Mouse (Mus musculus) urinary bladder, adult 2 months (tissue): ENCODE measurements at regions not wholly inside any gene's neighbourhood (a gene's known extent, or its start where the extent isn't known, plus 50 kb on each side); places are given as distances from the start of the nearest gene placed in this dataset.

ENCODE experiments used
- DNase-seq: peaks from one replicate; pipeline ENCODE4 v3.0.0; 2022; ENCODE audit warnings: low spot score

DNA sequence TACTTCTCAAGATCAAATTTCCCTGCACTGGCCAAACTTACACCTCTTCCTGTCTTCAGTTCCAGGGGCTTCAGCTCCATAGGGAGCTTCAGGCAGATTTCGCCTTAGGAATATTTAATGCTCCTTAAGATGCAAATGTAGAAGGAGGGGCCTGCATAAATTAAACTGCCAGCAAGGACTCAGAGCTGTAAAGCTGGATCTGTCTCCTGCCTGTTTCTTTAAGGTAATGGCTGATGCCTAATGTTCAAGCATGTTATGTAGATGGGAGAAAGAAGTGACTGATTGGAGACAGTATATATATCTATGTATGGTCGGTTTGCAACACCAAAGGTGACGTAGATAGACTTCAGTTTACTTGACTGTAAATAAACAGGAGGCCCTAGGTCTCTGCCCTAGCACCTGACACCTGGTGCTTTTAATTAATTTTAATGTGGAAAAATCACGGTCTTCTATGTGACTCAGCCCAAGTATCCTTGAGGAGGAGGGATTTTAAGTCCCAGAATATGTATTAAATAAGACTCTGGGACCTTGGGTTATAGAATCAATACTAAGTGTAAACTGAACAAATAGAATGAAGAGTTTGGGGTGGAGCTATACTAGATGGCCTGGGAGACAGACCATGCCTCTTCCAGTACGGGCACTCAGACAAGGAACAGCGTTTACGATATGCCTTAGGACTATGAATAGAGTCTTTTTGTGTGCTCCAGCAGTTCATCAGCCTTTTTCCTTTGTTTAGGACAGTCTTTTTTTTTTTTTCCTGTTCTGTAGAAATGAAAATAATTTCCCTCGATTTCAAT lies 651.7 kb upstream of the Lmcd1 start:
- no peak for DNase-seq

DNA sequence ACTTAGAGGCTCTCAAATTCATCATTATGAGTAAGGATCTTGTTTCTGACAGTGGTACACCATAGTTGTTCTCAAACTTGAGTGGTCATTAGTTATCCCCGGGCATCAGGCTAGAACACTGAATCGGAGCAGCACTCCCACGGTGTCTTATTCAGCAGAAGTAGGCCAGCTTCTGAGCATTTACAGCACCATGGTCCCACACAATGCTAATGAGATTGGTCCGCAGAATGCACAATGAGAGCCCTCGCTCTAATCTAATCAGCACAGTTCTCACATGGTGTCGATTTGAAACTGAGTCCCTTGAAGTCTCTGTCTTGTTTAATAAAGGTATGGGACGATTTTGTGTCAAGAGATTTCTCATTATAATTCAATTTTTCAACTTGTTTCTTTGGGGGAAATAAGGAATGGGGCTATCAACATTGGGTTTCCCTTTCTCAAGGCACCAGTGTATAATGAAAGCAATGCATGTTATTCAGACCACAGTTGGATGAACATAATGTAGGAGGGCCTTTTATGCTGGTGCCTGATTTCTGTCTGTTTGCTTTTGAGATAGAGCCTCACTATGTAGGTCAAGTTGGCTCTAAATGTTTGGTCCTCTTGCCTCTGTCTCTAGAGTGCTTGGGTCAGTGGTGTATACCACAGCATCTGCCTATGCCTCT lies 650.9 kb upstream of the Lmcd1 start:
- DNase-seq: no peak

DNA sequence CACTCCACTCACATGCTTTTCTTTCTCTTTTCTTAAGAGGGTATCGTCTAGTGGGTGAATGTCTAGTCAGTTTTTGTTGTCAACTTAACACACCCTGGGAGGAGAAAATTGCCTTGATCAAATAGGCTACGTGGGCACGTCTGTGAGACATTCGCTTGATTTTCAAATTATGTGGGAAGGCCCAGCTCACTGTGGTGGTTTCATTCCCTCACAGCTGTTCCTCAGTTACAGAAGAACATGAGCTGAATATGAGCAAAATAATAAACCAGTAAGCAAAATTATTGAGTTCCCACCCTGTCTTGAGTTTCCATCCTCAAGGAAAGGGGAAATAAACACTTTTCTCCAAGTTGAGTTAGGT lies 650.4 kb upstream of the Lmcd1 start:
- DNase-seq: no peak

DNA sequence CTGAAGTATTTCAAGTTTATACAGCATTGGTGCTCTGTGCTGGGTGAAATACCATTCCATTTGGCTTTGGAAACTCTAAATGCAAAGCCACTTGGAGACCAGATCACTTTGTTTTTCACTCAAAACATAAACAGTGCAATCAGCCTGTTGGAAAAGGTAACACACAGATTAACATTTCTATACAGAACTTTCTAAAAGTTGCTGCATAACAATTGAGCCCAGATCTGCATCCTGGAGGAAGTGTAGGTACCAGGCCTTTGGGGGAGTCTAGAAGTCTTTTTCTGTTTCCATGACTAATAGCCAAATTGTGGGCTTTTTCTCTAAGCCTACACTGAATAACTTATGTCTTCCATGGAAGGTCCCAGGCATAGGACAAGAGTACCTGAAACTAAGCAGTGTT lies 648.1 kb upstream of the Lmcd1 start:
- DNase-seq: no peak

DNA sequence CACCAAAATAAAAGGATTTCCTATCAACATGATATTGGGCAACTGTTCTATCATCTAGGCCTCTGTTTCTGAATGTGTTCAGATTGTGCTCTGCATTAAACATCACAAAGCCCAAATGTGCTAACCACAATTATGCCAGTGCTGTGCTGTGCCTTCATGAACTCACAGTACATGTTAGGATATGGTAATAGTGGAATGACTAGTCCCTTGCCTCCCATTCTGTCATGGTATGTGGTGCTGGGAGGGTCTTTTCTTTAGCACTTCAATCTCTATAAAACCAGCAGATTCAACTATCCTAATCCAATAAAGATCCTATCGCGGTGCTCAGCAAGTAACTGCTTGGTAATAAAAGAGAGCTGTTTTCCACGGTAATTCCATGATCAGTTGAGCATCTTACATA lies 620.8 kb upstream of the Lmcd1 start:
- no peak for DNase-seq

DNA sequence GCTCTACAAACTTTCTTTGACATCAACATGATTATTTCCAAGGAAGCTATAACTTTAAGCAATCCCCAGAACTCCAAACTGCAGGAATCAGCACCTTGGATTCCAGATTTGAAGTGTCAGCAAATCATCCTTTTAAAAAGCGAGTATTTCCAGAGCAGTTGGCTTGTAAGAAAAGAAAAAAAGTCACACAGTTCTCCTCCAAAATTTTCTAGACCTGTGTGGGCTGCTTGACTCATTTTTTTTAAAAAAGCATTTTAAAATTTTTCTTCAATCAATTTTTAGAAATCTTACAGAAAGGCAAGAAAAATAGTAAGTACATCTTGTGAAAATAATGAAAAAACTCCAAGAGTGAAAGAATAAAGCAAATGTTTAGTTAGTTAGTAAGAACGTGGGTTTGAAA lies 613.6 kb upstream of the Lmcd1 start:
- DNase-seq: no peak

DNA sequence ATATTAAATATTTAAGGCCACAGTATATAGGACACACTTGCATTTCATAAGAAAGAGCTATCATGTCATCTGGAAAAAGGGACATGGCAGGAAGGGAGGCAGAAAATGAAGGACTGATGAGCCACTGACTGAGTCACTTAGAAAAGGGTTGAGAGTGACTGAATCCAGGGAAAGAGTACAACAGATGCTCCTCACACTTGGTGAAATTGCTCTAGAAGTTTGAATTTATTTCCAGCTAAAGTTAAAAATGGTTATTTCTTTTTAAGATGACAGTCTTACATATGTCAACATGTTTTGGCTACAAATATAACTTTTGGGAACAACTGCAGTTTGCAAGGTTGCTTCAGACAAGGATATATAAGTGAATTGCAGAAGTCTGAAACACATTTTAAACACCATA lies 609.0 kb upstream of the Lmcd1 start:
- DNase-seq: no peak

DNA sequence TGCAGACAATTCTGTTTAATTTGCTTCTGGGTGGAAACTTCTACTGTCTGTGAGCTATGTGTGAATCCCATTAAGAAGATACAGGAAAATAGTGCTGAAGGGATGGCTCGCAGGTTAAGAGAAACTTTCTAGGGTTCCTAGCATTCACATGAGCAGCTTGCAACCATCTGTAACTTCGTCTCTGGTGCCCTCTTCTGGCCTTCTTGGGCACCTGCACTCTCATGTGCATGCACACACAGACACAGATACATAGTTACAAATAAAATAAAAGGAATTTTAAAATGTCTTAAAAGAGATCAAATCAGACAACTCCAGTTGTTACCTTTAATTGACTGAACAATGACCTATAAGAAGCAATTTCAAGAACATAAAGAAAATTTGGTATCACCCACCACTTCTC lies 588.6 kb upstream of the Lmcd1 start:
- DNase-seq: no peak

DNA sequence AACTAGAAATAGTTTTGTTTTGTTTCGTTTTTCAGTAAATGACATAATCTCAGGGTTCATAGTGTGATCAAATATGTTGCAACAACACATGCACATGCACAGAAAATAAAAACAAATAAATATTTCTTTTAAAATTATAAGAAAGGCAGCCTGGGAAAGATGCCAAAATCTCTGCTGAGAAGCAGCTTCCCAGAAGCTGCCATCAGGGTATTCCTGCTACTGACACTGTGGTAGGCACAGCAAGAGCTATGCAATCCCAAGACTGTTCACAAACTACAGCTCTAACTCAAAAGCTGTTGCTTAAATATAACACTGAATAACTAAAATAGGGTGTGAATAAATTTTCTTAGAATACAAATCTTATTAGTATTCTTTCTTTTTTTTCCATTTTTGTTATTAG lies 570.7 kb upstream of the Lmcd1 start:
- DNase-seq: no peak

DNA sequence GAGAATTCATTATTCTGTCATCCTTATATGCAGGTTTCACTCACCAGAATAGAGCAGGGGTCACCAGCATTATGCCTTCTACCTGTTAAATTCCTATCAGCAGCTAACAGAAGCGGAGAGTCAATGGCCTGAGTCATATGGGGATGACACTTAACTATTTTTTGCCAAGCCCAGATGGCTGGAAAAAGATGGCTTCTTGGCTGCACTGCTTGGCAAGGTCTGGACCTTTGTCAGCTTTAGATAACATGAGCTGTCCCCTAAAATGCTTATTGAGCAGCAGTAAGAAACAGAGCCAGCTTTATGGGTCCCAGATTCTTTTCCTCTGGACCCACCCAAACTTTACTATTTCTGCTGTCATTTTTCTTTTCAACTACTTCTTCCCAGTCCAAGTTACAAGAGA lies 565.3 kb upstream of the Lmcd1 start:
- DNase-seq: no peak

DNA sequence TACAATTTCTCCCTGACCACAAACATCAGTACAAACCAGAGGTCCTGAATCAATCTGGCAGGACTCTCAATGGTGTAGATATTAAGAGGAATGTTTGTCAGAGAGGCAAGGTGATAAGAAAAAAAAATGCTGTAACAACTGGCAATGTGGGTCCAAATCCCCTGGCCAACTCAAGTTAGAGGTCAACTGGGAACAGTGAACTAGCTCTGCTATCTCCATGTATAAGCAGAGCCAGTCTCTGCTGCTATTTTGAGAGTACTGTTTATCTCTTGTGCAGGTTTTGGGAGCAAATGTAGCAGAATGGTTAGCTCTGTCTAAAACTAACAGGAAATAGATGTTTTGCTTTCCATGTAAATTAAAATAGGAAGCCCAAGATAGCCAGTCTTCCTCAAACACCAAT lies 547.6 kb upstream of the Lmcd1 start:
- no peak for DNase-seq

DNA sequence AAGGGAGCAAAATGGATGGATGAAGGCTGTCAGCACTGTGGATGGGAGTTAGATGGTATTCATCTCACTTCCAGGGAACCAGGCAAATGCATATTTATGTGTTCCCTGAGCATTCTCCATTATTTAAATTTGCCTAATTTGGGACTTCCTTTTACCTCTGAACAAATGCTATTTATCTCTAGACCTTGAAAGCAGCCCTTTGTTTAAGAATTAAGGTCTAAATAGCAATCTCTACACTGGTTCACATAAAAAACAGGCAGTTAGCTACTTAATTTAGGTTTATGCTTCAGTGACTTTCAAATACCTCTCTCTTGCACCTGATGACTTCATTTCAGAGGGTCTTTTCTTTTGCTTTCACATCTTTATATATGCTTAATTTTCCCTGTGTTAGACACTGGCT lies 543.2 kb upstream of the Lmcd1 start:
- DNase-seq: no peak

DNA sequence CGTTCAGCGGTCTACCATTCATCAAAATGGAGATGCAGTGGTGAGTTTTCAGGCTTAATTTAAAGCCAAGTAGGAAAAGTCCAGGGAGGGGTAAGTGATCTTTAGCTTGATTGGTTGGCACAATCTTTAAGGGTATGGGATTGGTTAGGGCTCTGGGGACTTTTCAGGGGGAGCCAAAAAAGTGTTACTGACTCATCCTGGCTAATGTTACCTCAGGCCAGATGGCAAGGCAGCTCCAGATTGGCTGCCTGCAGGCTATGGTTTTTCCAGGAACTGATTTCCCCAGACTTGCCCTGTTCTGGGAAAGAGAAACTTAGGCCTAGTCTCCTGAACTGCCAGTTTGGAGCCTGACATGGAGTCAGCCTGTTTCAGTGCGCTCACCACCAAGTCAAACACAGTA lies 539.6 kb upstream of the Lmcd1 start:
- no peak for DNase-seq

DNA sequence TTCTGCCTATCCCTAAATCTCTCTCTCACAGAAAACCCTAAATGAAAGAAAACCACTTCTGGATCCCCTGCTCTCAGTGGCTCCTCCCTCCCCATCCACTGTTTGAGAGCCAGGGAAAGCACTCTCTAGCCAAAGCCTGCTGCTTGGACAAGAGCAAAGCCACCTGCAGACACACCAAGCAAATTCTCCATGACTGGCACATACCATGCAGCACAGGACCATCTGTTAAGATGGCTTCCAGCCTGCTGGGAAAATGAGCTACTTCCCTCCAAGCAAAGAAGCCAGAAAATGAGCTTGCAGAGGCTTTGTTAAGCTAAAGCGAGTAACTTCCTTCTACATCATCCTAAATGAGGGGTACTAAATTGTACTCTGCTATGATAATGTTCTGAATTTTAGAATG lies 534.6 kb upstream of the Lmcd1 start:
- DNase-seq: no peak

DNA sequence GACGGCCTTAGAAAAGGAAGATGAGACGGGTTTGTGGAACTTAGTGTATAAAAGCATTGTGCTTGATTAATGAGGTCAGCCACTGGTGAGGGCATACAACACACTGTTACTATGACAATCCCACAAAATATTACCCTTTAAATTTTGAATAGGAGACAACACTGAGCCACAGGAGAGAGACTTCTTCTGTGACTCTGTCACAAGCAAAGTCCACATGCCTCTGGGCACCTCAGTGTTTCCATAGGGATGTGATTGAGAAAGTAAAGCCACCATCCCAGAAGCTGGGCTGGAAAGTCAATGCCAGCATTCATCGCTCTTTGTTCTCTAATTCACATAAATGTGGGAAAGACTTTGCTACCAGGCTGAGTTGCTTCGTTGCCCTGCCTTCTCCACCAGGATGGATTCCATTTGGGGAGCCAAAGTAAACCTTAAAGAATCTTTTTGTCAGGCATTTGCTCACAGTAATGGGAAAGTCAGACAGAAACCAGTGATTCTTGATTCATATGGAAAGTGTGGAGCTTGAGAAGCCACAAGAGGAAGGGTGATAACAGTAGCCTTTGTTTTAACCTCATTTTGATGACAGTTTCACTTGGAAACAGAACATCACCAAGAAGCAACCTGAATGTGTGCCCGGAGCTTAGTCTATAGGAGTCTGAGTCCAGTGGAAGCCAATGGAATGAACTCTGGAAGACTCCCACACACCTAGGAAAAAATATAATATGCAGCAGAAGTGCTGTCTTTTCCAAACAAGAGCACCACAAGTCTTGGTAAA lies 491.7 kb upstream of the Lmcd1 start:
- no peak for DNase-seq

DNA sequence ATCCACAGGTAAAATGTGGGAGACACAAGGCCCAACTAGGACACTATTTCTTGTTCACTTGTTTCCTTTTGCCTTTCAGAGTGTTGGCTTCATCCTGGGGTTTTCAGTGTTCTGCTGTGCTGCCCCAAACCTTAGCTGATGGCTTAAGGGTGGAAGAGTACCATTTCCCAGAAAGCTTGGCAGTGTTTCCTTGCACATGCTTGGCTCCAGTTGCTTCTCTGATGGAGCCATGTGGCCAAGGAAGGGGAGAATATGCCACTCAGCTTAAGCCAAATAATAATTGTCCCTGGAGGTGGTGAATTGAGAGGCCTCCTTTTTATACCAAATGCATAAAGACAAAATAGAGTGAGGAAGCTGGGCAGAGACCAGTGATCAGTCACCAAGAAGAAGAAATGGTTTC lies 464.9 kb upstream of the Lmcd1 start:
- DNase-seq: no peak

DNA sequence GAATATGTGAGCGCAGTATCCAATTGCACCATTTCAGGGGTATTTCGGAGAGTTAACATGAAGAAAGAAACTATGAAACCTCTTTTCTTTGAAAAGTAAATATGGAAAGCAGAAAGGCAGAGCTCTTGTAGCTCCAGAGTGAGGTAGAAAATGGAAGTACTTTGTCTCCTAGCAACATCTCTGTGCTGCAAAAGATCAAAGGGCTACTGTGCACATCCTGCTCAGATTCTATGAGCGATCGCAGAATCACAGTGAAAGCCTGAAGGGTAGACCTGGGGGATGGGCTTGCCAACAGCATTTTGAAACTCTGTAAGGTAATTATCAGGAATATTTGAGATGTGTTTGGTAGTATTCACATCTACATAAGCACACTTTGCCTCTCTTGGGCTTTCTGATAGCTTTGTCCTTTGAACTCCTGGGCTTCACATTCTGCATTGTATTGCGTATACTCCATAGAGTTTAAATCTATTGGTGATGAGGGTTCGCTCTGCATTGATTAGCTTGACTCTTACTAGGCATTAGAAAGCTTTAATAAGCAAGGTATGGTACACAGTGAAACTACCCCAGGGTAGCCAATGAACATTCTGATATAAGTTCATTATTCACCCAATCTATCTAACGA lies 459.5 kb upstream of the Lmcd1 start:
- DNase-seq: no peak

DNA sequence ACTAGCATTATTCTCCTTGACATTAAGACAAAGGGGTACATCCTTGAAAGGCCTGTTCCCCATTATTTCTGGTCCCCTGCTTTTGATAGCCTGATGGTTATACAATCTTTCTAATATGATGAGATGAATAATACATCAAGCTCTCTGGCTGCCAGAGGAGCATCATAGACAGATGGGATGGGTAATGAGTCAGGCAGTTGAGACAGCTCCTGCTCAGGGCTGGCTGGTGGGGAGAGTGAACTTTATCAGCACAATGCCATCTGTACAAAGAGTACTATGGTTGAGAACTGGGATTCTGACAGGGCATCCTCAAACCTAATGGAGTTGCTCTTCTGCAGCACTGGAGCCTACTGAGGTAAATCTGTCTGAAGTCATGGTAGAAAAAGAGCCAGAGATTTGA lies 458.4 kb upstream of the Lmcd1 start:
- DNase-seq: no peak

DNA sequence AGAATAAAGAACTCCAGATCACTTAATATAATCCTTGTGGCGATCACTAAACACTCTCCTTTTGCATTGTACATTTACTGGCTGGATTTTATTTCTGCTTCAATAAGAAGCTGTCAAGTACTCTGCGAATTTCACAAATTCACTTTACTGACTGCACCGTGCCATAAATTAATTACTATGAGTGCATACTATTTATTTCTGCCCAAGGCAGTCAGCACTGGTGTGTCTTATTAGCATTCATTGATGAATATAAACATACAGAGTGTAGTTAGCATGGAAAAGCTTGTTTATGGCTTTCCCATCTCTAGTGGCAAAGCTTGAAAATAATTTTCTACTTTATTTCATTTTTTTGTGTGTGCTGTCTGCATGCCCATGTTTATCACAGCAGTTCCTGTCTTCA lies 453.3 kb upstream of the Lmcd1 start:
- DNase-seq: no peak

DNA sequence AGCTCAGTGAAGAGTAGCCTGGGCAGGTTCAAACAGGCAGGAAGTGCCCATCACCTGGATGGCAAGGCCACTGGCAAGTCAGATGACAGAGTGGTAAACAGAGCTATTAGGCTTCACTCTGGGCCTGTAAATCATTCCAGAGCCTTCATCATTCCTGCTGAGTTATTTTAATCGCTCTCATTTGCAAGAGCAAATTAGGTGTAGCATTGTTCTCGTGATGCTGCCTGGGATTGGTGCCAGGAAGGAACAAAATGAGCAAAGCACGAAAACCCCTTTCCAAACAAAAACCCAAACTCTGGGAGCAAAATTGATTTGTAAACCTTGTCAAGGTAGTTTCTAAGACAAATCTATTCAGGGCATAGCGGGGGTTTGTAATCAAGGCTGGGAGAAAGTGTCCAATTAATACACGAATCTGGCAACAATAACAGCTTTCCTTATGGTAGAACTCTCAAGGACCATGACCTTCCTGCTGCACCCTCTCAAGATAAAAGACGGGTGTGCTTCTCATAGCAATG lies 429.2 kb upstream of the Lmcd1 start:
- no peak for DNase-seq

DNA sequence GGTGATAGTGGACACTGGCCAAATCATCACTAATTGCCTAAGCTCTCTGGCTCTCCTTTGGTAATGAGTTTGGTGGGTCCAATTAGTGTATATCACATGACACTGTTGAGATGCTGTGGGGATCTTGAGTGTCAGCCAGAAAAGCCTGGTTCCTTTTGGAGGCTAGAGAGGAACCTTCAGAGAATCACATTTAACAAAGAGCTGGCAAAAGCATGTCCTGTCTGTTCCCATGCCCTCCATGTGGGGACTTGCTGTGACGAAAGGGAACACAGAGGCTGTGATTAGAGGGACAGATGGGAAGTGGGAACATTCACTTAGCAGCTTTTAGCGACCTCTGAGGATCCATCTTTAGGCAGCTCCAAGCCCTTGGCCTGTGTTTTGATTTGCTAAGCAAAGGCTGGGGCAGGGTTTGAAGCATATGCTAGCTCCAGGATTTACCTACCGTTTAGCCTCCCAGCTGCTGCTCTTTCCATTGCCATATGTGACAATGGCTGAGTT lies 407.4 kb upstream of the Lmcd1 start:
- no peak for DNase-seq

DNA sequence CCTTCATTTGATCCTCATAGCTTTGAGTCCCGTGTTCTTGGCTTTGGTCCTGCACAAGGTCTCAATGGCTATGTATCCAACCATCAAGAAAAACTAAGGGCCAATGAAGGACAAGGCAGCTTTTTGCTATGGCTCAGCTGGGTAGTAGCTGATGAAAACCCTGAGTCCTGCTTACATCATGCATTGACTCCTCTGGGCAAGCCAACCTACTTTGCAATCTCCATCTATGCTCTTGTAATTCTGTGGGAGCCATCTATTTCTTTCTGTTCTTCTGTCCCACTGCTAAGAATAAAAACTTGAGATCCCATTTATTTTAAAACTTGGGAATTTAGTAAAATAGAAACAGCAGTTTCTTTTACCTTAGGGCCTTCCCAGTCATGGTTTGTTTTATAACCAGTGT lies 391.0 kb upstream of the Lmcd1 start:
- no peak for DNase-seq
